Mouse (Mus musculus) retina, postnatal 7 days (tissue): ENCODE measurements around the gene Tenm4.
A peak's percentile ranks its signal among the peaks of the same experiment; 100 is the strongest.

Experiments
- DNase-seq: peaks from one replicate; pipeline ENCODE4 v3.0.0-alpha.2; 2012; ENCODE audit warnings: low read depth, low spot score

The Tenm4 gene

DNA sequence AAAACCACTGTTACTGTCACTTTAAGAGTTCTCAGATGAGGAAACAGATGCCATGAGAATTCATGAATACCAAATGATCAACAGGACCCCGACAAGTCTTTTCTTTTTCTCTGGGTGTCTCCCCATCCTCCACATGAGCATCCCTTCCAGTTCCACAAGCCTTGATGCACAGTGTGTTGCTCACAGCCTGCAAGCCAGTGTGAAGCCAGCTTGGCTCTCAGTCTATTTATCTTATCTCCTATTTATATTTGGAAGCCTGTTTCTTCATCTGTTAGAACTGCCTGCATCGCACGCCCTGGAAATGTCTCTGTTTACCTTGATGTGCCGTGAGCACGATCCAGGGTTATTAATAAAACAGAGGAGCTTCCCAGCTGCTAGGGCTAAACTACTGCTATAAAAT, 169.8 kb downstream of the Tenm4 start:
- DNase-seq, result no peak

DNA sequence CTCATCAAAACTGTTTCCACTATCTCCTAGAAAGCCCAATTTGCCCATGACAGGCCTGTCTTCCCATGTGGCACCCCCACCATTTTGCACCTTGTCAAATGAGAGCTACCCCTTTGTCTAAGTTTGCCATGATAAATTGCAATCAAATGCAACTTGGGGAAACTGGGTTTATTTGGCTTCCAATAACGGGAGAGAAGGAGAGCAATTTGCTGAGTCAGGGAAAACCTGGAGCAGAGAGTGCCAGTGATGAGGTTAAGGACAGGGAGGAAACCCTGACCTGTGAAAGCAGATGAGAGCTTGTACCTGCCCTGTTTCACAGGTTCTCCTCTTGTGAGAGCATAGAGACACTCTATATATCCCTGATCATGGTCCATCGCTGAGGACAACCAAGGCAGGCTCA, 170.4 kb downstream of the Tenm4 start:
- DNase-seq, result no peak

GRCm38 (mm10) chr7:96342996-96343395, 171.9 kb downstream of the Tenm4 start:
- DNase-seq, result no peak

- DNase-seq, result no peak
Observed at GRCm38 (mm10) chr7:96343667-96344066, 172.6 kb downstream of the Tenm4 start.

DNA sequence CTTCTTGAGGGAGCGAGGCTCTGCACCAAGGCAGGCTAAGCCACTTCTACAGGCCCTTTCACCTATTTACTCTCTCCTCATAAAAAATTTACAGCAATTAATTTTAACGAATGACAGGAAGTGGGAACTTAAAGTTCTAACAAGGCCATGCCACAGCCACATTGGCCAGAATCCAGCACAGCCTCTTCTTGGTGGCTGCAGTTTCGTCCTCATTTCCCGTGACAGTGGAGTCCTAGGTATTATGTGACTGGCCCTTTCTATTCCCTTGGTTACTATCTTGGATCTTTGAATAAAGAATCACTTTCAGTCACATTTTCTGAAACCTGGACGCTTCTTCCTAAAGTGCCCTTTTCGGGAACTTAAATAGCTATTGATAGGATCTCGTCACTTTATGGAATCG, 181.6 kb downstream of the Tenm4 start:
- no peak for DNase-seq

- DNase-seq, result no peak
Observed at GRCm38 (mm10) chr7:96356285-96356811, 185.3 kb downstream of the Tenm4 start.

DNA sequence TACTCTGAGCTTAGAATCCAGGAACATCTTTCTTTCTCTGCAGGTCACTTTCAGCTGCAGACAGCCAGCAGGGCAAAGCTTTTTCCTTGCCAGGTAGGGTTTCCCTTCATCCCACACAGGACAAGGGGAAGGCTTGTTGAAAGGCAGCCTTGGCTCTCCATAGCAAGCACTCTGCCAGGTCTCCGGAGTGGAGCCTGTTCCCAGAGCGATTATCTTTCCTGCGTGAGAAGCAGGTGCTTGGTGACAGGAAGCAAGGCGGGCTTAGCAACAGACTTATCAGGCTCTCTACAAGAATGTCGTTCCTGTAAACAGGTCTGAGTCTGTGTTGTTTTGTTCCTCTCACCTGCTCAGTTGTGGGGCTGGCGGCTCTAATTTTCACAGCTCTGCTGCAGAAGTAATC, 186.5 kb downstream of the Tenm4 start:
- DNase-seq, result no peak

GRCm38 (mm10) chr7:96363311-96363710, 192.3 kb downstream of the Tenm4 start:
- DNase-seq, result no peak

DNA sequence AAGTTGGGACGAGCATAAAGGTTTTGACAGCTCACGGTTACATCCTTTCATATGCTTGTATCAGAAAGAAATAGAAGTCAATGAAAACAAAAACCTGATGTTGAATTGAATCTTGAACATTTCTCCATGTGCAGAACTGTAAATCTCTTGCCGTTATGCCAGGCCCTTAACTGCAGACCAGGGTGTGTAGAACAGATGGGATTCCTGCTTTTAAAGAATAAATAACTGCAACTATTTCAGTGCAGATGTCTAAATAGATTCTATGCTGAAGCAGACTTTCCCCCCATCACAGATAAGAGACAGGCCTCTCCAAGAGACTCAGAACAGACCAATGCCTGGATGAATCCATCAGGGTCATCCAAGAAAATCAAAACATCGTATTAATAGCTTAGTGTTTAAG, 198.9 kb downstream of the Tenm4 start:
- DNase-seq, result no peak

DNA sequence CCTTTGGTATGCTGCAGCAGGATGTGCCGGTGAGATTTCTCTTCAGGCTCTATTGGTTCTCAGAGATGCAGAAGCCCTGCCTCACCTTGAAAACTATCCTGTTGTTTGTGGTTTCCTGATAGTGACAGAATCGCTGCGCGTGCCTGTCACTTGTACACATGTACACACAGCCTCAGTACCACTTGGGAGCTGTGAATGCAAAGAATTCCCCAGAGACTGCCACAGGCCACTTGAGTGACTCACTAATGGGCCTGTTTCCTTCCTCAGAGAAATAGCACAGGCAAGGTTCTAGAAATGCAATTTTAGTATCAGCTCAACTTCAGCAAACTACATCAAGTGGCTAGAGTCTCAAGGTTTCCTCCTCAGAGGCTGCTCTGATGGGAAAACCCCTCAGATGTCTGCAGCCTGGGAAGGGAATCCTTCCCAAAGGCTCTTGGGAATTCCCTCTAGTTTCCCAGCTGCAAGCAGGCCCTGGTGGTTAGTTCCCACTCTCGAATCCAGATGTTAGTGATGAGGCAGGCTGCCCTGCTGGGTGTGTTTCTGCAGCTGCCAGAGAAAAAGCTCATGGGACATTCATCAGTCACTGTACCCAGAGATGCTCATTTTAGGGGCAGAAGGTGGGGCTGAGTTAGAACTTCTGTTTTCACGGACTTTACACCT, 203.1 kb downstream of the Tenm4 start:
- DNase-seq, result no peak

DNA sequence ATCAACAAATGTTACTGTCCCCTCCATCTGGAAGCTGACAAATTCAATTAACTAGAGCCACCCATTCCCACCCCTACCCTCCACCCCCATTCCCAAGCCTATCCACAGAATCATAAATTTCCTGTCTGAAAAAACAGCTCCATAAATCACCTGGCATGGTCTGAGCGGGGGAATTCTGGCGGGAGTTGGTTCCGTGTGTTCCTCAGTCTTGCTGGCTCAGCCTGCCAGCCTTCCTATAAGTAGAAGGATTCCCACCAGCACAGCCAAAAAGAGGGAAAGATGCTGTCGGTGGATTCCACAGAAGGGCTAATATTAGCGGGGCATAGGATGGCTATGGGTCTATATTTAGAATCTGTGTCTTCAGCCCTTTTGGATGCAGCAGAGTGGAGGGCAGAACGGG, 204.5 kb downstream of the Tenm4 start:
- DNase-seq, result no peak

- DNase-seq, result peak; percentile 11
Observed at GRCm38 (mm10) chr7:96383686-96384528, 212.9 kb downstream of the Tenm4 start.

DNA sequence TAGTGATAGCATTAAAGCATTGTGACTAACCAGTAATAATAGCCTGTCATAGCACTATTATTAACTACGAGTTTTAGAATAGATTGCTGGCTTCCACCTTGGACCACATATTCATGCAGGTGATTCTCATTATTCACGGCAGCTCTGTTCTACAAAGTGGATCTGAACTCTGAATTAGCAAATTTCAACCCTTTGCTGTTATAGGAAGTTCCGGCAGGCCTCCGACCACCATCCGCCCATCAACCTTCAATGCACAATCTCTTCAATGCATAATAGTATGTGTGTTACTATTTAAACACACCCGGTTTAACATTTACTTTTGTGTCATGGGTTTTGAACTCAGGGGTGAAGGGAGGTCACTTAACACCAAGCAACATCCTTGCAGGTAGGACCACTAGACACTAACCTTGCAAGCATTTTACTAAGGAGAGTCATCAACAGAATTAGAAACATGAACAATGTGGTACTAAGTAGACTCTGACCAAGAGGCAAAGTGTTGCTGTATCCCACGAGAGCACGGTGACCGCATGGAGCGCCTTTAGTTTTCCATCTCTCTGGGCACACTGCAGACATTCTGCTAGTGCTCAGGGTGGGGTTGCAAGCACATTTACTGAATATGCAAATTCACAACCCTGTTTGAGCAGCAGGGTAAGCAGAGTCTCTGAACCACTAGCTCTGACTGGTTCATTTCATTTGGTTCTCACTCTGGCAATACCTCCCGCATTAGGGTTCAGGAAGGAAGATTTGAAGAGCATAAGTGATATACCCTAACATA, 213.9 kb downstream of the Tenm4 start:
- DNase-seq, result no peak

DNA sequence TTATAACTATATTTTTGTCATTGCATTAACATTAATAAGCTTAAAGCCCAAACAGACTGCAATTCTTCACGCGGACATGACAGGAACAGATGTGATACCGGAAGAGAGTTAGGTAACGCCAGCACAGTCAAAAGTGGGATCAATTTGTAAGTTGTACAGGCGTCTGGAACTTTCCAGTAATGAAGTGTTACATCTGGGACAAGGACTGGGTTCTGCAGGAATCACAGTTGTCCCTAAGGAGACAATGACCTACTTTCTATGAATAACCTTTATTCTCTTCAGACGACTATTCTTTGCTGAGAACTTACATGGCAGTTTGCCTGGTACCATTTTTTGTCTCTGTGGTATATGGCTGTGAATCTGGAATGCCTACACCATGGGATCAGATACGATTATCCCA, 214.8 kb downstream of the Tenm4 start:
- DNase-seq, result no peak

DNA sequence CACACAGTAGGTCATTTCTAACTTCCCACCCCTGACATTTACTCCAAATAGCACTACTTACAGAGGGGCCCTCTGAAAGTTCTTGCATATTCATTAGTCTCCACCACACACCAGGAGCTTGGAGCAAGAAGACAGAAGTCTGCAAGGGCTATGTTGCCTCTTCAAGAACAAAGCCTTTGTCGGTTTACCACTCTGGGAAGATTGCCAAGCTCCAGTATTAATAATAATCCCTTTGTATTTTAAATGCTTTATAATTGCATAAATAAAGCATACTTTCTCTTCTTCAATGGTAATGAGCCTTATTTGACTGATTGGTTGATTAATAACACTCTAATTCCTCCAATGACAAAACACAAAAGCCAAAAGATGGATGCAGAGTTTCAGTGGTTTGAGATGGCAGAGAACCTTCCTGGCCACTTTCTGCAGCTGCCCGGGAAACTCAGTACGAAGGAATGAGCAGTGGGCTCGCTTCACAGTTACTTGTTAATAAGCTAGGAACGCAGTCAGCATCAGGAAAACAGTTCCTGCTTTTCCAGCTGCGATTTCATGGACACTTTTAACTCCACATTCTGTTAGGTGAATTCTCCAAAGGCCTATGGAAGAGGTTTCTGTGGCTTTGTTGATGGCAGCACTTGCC, 219.1 kb downstream of the Tenm4 start:
- DNase-seq, result no peak

- no peak for DNase-seq
Observed at GRCm38 (mm10) chr7:96390894-96391293, 219.8 kb downstream of the Tenm4 start.

DNA sequence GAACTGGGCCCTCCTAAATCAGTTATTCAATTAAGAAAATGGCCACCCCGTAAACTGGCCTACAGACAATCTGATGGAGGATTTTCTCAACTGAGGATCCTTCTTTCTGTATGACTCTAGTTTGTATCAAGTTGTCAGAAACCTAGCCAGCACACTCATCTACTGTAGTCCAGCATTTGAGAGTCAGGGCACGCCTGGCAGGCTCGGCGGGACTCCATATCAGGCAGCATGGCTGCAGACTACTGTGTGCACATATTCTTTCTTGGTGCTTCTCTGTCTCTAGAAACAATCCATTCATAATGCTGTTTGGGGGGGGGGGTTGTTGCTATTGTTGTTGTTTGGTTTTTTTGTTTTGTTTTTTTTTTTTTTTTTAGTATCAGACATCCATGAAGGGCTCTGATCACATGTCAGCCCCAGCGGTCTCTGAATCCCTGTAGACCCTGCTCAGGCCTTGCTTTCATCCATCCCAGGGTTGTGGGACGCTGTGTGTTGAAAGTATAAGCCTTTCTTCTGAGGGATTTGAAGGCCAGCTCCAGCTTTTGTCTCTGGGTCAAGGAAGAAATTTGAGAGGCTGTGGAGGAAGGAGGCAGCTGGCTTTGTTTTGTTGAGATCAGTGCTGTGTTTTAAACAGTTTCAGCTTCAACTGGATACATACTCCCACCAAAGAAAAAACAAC, 220.9 kb downstream of the Tenm4 start:
- DNase-seq, result no peak

DNA sequence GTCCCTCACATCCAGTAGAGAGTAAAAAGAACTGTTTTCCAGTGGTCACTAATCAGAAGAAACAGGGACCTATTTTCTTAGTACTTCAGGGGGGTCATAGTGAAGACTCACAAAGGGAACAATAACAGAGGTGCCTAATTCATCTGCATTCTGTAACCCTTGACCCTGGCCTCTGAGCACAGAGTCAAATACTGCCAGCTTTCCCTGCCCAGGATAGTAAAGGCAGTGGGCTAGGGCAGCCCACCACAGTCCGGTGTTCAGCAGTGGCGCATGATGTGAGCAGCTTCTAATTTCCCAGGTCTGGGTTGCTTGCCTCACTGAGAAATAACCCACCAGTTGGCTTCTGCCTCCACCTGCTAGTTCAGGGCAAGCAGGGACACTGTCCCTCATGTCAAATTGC, 221.6 kb downstream of the Tenm4 start:
- no peak for DNase-seq

DNA sequence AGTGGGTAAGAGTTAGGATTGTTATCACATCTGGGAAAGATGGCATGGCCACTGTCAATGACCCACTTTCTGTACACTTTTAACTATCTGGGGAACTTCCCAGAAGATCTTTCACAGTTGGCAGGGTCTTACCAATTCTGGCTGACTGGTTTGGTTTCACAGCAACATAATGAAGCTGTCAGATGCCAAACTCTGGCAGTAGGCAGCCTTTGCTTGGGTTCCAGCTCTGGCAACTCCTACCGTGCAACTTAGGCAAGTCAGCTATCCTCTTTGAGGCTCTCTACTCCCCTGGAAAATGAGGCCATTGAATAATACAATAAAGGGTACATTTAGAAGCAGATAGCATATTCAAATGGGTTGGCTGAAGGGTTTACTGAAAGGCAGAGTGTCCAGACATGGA, 226.9 kb downstream of the Tenm4 start:
- no peak for DNase-seq

DNA sequence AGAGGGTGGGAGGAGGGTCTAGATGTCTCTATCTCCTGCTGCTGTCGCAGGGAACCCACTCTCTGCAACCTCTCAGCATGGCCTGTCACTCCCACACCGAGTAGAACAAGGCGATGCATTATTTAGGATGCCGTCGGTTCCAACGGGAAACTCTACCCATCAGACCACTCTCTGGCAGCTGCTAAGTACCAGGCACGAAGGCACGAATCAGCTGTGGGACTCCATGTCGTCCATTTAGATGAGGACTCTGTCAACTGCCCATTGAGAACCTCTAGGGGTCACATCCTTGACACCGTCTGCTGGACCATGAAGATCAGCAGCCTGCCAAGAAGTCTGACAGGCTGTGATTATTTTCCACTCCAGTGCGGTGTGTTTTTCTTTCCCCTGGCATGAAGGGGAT, 229.4 kb downstream of the Tenm4 start:
- no peak for DNase-seq

- no peak for DNase-seq
Observed at GRCm38 (mm10) chr7:96406630-96407214, 235.7 kb downstream of the Tenm4 start.
